16 mouse cellular contexts compared by ENCODE assay signal in genomic region chr5:95956651-95957050, GRCm38 (mm10). TPM values are rescaled to one million over a fixed set of nuclear protein-coding genes. Genes with fewer than 3 reads are reported as not detected.
"Had no signal": no experiment of that assay in that cellular context is flagged by ENCODE, and none has a peak within 500 bp of the region (broad histone marks: within the 10 kb centered on the region; RNA-seq: fewer than 3 reads in every experiment).

Gene Cxcl13, plus strand, starts transcription at chr5:95956951.

- H3K9me3 ChIP-seq: limb, embryonic 15.5 days; liver, embryonic 12.5 days; lung, embryonic 15.5 days; midbrain, embryonic 15.5 days; neural tube, embryonic 13.5 days had no signal

- H3K4me1 ChIP-seq: limb, embryonic 15.5 days; liver, embryonic 12.5 days; lung, embryonic 15.5 days; midbrain, embryonic 15.5 days; neural tube, embryonic 13.5 days had no signal

- ATAC-seq: liver, embryonic 12.5 days; midbrain, embryonic 15.5 days had no signal

- H3K27me3 ChIP-seq: limb, embryonic 15.5 days; liver, embryonic 12.5 days; lung, embryonic 15.5 days; midbrain, embryonic 15.5 days; neural tube, embryonic 13.5 days had no signal

- DNase-seq: kidney, adult 11 months; kidney, adult 9 months; kidney, postnatal 36 days; layer of hippocampus, adult 9-11 months; layer of hippocampus, postnatal 36 days; lung, postnatal 36 days; right cerebral cortex, postnatal 14 days; thymus, postnatal 4 days had no signal

- H3K4me2 ChIP-seq: limb, embryonic 15.5 days; liver, embryonic 12.5 days; lung, embryonic 15.5 days; midbrain, embryonic 11.5 days; midbrain, embryonic 15.5 days; neural tube, embryonic 13.5 days had no signal

- H3K36me3 ChIP-seq: limb, embryonic 15.5 days; liver, embryonic 12.5 days; lung, embryonic 15.5 days; midbrain, embryonic 15.5 days; neural tube, embryonic 13.5 days had no signal

- H3K4me3 ChIP-seq: limb, embryonic 15.5 days; liver, embryonic 12.5 days; lung, embryonic 15.5 days; midbrain, embryonic 15.5 days; neural tube, embryonic 13.5 days had no signal

- H3K9ac ChIP-seq: limb, embryonic 15.5 days; liver, embryonic 12.5 days; lung, embryonic 15.5 days; midbrain, embryonic 15.5 days; neural tube, embryonic 13.5 days had no signal

- H3K27ac ChIP-seq: kidney, postnatal 0 days; limb, embryonic 15.5 days; liver, embryonic 12.5 days; lung, embryonic 15.5 days; midbrain, embryonic 15.5 days; neural tube, embryonic 13.5 days had no signal

RNA-seq across cellular contexts. Expression of gene Cxcl13, which starts in this region (rescaled TPM):
- polyA plus RNA-seq: limb, embryonic 11.5 days; midbrain, embryonic 11.5 days; midbrain, embryonic 15.5 days had no signal
